Mouse (Mus musculus) G1E (cell line): ENCODE measurements around the gene Adgrg2.

Experiments used
- CTCF ChIP-seq: IDR thresholded peaks from 2 replicates; pipeline ENCODE4 v1.5.1; 2012; ENCODE audit warnings: low read depth, low read length, inconsistent platforms, mixed read lengths
- GATA1 ChIP-seq: IDR thresholded peaks from 2 replicates; pipeline ENCODE4 v1.6.1; 2012; ENCODE audit warnings: borderline replicate concordance, low read length, inconsistent platforms, mixed read lengths
- GATA2 ChIP-seq: IDR thresholded peaks from 2 replicates; pipeline ENCODE4 v1.6.1; 2012; ENCODE audit warnings: low read depth, low read length, inconsistent platforms, borderline replicate concordance

GRCm38 (mm10) chrX:160502048-160503041 lies 111.9 kb downstream of the Adgrg2 start, which contains the start of gene Phka2:
- TF ChIP-seq CTCF, result no peak
- TF ChIP-seq GATA1, result no peak
- TF ChIP-seq GATA2, result no peak
